Mouse (Mus musculus) stomach, postnatal 0 days (tissue): ENCODE results near the gene Sim2. TPM values are rescaled to one million over a fixed set of nuclear protein-coding genes. Genes with fewer than 3 reads are reported as not detected.
A peak's percentile ranks its signal among the peaks of the same experiment; 100 is the strongest.

ENCODE experiments used
- ATAC-seq: fragments of 200-750 bp; cut with Nextera tagmentation; 2 replicates; pipeline ENCODE4 v1.8.0; 2017; ENCODE audit not compliant: low FRiP score, low TSS enrichment
- DNase-seq: peaks from one replicate; pipeline ENCODE4 v3.0.0-alpha.2; 2016; ENCODE audit warnings: low spot score
- H3K27ac ChIP-seq: fragments of 300-500 bp; sonication (generic); replicated peaks from 2 replicates; pipeline ENCODE4 v1.5.1; 2014; ENCODE audit warnings: mild to moderate bottlenecking, control low read depth
- H3K27me3 ChIP-seq: fragments of 300-500 bp; sonication (generic); 2 replicates; pipeline ENCODE4 v1.6.1; 2014; ENCODE audit warnings: low read length; ENCODE audit not compliant: control insufficient read depth, insufficient read depth
- H3K36me3 ChIP-seq: fragments of 300-500 bp; sonication (generic); 2 replicates; pipeline ENCODE4 v1.6.1; 2014; ENCODE audit warnings: low read length, mixed read lengths; ENCODE audit not compliant: control insufficient read depth, insufficient read depth
- H3K4me1 ChIP-seq: fragments of 300-500 bp; sonication (generic); replicated peaks from 2 replicates; pipeline ENCODE4 v1.6.1; 2014; ENCODE audit warnings: antibody characterized with exemption; ENCODE audit not compliant: control insufficient read depth, insufficient read depth
- H3K4me2 ChIP-seq: fragments of 300-500 bp; sonication (generic); replicated peaks from 2 replicates; pipeline ENCODE4 v1.6.1; 2014; ENCODE audit warnings: low read depth, mild to moderate bottlenecking, control low read depth, moderate library complexity
- H3K4me3 ChIP-seq: fragments of 300-500 bp; sonication (generic); 2 replicates; pipeline ENCODE4 v1.5.1; 2014; ENCODE audit warnings: low read depth, low read length, control low read depth
- H3K9ac ChIP-seq: fragments of 300-500 bp; sonication (generic); 2 replicates; pipeline ENCODE4 v1.6.1; 2014; ENCODE audit warnings: mild to moderate bottlenecking, low read length, control low read depth, mixed read lengths
- H3K9me3 ChIP-seq: fragments of 300-500 bp; sonication (generic); 2 replicates; pipeline ENCODE4 v1.6.1; 2016; ENCODE audit warnings: low read length; ENCODE audit not compliant: control insufficient read depth
- CTCF ChIP-seq: IDR thresholded peaks from 2 replicates; pipeline ENCODE4 v1.5.1; 2016; ENCODE audit warnings: antibody characterized with exemption, low read depth, mild to moderate bottlenecking, moderate library complexity
- EP300 ChIP-seq: optimal IDR thresholded peaks from 2 replicates; pipeline ENCODE3; 2016; ENCODE audit warnings: antibody characterized with exemption
- WGBS: fragments of 180-500 bp; shearing (Covaris S2); extraction: QIAGEN DNeasy Blood & Tissue Kit; methylation state at CpG from one replicate; pipeline ENCODE4 v1.1.7; 2014; 5-methylcytosine and 5-hydroxymethylcytosine counted together
- polyA plus RNA-seq: library from polyadenylated mRNA; unstranded; fragments of >200 nt; fragmentation: Nextera tagmentation; extraction: Ambion mirVana; gene quantifications from 2 replicates; pipeline ENCODE4 v1.2.1, GENCODE M21; 2015

Sim2 gene
- polyA plus RNA-seq, 1 experiment from 2014 or later, result 0.17 TPM

DNA sequence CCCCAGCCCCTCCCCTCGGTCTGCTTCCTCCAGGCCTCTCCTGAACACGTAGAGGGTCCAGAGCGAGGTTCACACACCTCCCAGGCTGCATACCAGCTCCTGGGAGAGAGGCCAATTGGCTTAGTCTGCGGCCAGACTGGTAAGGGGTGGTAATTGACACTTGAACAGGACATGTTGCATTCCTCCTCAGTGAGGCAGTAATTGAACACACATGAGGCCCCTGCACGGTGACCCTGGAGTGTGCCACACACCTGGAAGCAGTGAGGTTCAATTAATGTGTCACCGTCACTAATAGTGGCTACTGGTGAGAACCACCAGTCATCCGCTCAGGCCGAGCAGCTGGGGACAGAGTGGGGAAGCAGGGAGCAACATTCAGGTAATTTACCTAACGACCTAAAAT is 24.9 kb upstream of the Sim2 start:
- WGBS, result 68% methylated on average over 9 of the region's 9 CpGs
- no peaks in the 10 kb centered on the region for H3K4me1 ChIP-seq
- no peak overlapping the region for H3K9ac ChIP-seq
- H3K4me3 ChIP-seq, result no peak overlapping the region
- H3K27ac ChIP-seq, result no peak overlapping the region
- ATAC-seq, result no peak
- no peak for DNase-seq
- H3K9me3 ChIP-seq, result no peaks in the 10 kb centered on the region
- no peaks in the 10 kb centered on the region for H3K36me3 ChIP-seq
- H3K27me3 ChIP-seq, result no peaks in the 10 kb centered on the region
- H3K4me2 ChIP-seq, result no peak overlapping the region
- no peak for TF ChIP-seq CTCF

DNA sequence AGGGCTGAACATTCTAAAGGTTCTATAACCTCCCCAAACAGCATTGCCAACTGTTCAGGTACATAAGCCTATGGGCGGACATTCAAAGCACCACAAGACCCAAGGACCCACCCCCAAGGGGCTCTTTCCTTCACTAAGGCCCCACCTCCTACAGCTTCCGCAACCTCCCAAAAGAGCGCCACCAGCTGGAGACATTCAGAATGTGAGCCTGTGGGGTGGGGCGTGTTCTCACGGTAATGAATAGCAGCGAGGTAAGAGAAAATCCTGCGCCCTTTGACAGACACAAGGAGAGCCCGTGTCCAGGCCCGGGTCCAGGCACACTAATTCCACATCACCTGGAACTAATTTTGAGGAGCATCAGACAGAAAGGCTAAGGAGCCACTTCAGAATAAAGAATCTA is 20.5 kb upstream of the Sim2 start:
- 74% methylated on average over 9 of the region's 9 CpGs for WGBS
- H3K4me3 ChIP-seq, result no peak overlapping the region
- H3K27me3 ChIP-seq, result no peaks in the 10 kb centered on the region
- no peak overlapping the region for H3K9ac ChIP-seq
- no peaks in the 10 kb centered on the region for H3K36me3 ChIP-seq
- no peaks in the 10 kb centered on the region for H3K4me1 ChIP-seq
- no peak overlapping the region for H3K4me2 ChIP-seq
- DNase-seq, result no peak
- TF ChIP-seq EP300, result no peak
- peak; percentile 11; the same call in 1 of the 2 replicates for TF ChIP-seq CTCF
- H3K27ac ChIP-seq, result no peak overlapping the region
- H3K9me3 ChIP-seq, result no peaks in the 10 kb centered on the region
- no peak for ATAC-seq

DNA sequence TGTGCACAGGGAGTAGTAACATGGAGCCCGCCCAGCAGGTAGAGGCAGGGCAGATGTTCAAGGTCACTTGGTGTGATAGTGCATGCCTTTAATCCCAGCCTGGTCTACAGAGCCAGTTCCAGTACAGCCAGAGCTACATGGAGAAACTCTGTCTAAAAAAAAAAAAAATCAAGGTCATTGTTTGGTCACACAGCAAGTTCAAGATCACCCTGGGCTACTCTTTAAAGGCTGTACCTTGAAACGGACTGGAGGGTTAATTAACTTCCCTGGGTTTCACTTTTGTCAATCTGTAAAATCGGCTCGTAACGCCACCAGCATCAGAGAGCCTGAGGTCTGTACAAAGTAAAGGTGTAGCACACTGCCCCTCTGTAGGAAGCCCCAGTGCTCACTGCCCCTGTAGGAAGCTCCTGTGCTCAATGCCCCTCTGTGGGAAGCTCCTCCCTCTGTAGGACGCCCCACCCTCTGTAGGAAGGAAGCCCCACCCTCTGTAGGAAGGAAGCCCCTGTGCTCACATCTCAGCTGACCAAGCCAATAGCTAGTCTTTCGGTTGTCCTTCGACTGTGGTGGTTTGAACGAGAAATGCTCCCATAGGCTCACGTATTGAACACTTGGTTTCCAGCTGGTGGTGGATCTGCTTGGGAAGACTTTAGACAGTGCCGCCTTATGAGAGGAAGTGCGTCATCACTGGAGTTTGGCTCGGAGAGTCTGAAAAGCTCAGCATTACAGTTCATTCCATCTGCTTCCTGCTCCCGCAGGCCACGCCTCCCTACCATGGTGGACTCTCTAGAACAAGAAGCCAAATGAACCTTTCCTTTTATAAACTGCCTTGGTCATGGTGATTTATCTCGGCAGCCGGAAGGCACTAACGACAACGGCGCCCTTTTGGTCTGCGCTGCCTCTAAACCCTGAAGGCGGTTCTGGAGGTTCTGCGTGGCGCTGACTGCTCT is 18.7 kb upstream of the Sim2 start:
- no peaks in the 10 kb centered on the region for H3K4me1 ChIP-seq
- DNase-seq (peak; percentile 17), ATAC-seq (peak; percentile 61)
- H3K4me2 ChIP-seq, result no peak overlapping the region
- no peak overlapping the region for H3K27ac ChIP-seq
- H3K9me3 ChIP-seq, result no peaks in the 10 kb centered on the region
- H3K9ac ChIP-seq, result no peak overlapping the region
- H3K4me3 ChIP-seq, result no peak overlapping the region
- no peaks in the 10 kb centered on the region for H3K27me3 ChIP-seq
- WGBS, result 64% methylated on average over 24 of the region's 24 CpGs
- no peaks in the 10 kb centered on the region for H3K36me3 ChIP-seq
- no peak for TF ChIP-seq EP300
- no peak for TF ChIP-seq CTCF

DNA sequence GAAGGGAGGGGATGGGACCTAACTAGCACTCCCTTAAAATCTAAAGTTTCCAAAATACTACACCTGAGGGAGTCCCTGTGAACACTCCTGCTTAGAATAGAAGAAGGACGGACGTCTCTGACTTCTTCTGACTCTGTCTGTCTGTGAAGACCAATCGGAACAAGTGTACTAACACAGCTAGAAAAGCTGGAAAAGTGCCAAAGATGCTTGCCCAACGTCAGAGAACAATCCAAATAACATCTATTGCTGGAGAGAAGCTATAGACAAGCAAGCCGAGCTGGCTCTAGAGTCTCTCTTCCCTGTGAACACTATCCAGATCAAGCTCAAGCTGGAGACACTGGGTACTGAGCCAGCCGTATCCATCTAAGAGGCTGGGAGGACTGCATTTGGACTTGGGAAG is 18.0 kb upstream of the Sim2 start:
- 53% methylated on average over 6 of the region's 6 CpGs for WGBS
- H3K27me3 ChIP-seq, result no peaks in the 10 kb centered on the region
- H3K9me3 ChIP-seq, result no peaks in the 10 kb centered on the region
- H3K36me3 ChIP-seq, result no peaks in the 10 kb centered on the region
- H3K9ac ChIP-seq, result no peak overlapping the region
- H3K4me2 ChIP-seq, result no peak overlapping the region
- no peak overlapping the region for H3K27ac ChIP-seq
- TF ChIP-seq EP300, result no peak
- no peaks in the 10 kb centered on the region for H3K4me1 ChIP-seq
- no peak overlapping the region for H3K4me3 ChIP-seq
- ATAC-seq, result no peak
- DNase-seq, result no peak

DNA sequence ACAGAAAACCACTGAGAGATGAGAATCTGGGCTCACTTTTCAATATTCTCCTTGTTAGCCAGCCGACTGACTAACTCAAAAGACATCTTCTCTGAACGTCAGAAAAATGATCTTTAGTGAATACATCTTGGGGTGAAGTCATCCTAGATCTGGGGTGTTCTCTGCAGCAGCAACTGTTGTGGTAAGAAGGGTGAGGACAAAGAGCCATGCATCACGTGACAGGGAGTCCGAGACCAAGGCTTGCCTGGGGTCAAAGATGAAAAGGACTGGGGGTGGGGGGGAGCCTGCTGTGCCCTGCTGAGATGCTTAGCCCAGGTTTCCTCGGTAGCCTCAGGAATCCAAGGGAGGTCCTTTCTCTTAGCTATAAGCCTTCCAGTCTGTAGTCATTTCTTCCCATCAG is 17.5 kb upstream of the Sim2 start:
- Histone ChIP-seq H3K27me3 (no peaks in the 10 kb centered on the region), H3K9ac (no peak overlapping the region), H3K4me1 (no peaks in the 10 kb centered on the region), H3K36me3 (no peaks in the 10 kb centered on the region), H3K4me3 (no peak overlapping the region), H3K9me3 (no peaks in the 10 kb centered on the region), H3K4me2 (no peak overlapping the region), H3K27ac (no peak overlapping the region)
- no peak for DNase-seq
- TF ChIP-seq CTCF, result no peak
- no peak for TF ChIP-seq EP300
- 52% methylated on average over 5 of the region's 5 CpGs for WGBS
- ATAC-seq, result no peak

DNA sequence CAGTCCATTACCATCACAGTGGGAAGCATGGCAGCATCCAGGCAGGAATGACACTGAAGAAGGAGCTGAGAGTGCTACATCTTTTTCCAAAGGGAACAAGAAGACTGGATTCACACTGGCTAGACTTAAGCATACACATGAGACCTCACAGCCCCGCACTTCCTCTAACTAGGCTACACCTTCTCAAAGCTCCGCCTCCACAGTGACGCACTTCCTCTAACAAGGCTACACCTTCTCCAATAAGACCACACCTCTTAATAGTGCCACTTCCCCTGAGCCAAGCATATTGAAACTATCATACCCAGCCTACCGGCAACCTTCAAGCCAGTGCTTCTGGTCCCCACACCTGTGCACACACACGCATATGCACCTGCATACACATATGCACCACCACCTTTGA is 15.7 kb upstream of the Sim2 start:
- DNase-seq (no peak), ATAC-seq (no peak)
- Histone ChIP-seq H3K36me3 (no peaks in the 10 kb centered on the region), H3K4me2 (no peak overlapping the region), H3K4me1 (no peaks in the 10 kb centered on the region), H3K9me3 (no peaks in the 10 kb centered on the region), H3K9ac (no peak overlapping the region), H3K27me3 (no peaks in the 10 kb centered on the region), H3K27ac (no peak overlapping the region), H3K4me3 (no peak overlapping the region)
- no peak for TF ChIP-seq EP300
- TF ChIP-seq CTCF, result no peak
- WGBS, result 93% methylated on average over 5 of the region's 5 CpGs
